Comparison of ENCODE assay signal across 8 mouse cellular contexts in the genomic region with DNA sequence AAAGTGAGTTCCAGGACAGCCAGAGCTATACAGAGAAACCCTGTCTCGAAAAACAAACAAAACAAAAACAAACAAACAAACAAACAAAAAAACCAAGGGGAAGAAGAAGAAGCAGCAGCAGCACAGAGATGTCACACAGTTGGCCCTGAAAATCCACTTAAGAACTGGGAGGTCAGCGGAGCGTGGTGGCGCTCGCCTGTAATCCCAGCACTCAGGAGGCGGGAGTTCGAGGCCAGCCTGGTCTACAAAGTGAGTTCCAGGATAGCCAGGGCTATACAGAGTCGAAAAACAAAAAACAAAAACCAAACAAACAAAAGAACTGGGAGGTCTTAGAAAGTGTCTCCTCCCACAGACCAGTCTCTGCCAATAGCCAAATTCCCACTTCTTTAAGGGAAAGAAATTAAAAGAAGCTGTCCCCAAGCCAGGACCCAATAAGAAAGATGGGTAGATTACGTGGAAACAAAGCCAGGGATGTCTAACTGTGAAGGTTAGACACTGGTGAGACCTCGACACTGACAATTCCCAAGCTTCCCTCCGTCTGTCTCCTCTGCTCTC. TPM values are rescaled to one million over a fixed set of nuclear protein-coding genes. Genes with fewer than 3 reads are reported as not detected.
DNase-seq lines count a peak whose midpoint lies in the region; ATAC-seq and TF ChIP-seq lines count a peak whose summit lies in the region.

No protein-coding gene starts in this region.

- no peaks in the 10 kb centered on the region for H3K36me3 ChIP-seq in heart, embryonic 15.5 days
- H3K36me3 ChIP-seq in hindbrain, postnatal 0 days (ENCODE audit: insufficient read depth, low read length) = no peaks in the 10 kb centered on the region
- H3K36me3 ChIP-seq in midbrain, embryonic 15.5 days (replicated peaks) = no peaks in the 10 kb centered on the region

- H3K27ac ChIP-seq in heart, embryonic 15.5 days = no peak overlapping the region
- peak overlapping the region; percentile 80 for H3K27ac ChIP-seq in hindbrain, postnatal 0 days
- H3K27ac ChIP-seq in midbrain, embryonic 15.5 days = peak overlapping the region; percentile 54

- no peaks in the 10 kb centered on the region for H3K9me3 ChIP-seq in heart, embryonic 15.5 days (replicated peaks)
- H3K9me3 ChIP-seq in hindbrain, postnatal 0 days (ENCODE audit: low read length) = no peaks in the 10 kb centered on the region
- H3K9me3 ChIP-seq in midbrain, embryonic 15.5 days = no peaks in the 10 kb centered on the region

- no peak for ATAC-seq in heart, embryonic 15.5 days (replicated peaks; ENCODE audit: insufficient number of reproducible peaks, insufficient read depth, low FRiP score, low read depth)
- ATAC-seq in hindbrain, postnatal 0 days = peak; percentile 1; the same call in 1 of the 2 replicates
- ATAC-seq in midbrain, embryonic 15.5 days (replicated peaks) = peak; percentile 55

- peak overlapping the region; percentile 56 for H3K4me3 ChIP-seq in heart, embryonic 15.5 days
- H3K4me3 ChIP-seq in hindbrain, postnatal 0 days (ENCODE audit: low read length) = peak overlapping the region; percentile 57
- H3K4me3 ChIP-seq in midbrain, embryonic 15.5 days = peak overlapping the region; percentile 81

- H3K27me3 ChIP-seq in heart, embryonic 15.5 days = no peaks in the 10 kb centered on the region
- H3K27me3 ChIP-seq in hindbrain, postnatal 0 days (ENCODE audit: insufficient read depth, low read length) = no peaks in the 10 kb centered on the region
- no peaks in the 10 kb centered on the region for H3K27me3 ChIP-seq in midbrain, embryonic 15.5 days (replicated peaks)

- H3K9ac ChIP-seq in heart, embryonic 15.5 days = peak overlapping the region; percentile 57
- H3K9ac ChIP-seq in hindbrain, postnatal 0 days (replicated peaks; ENCODE audit: low read length) = peak overlapping the region; percentile 68
- peak overlapping the region; percentile 77 for H3K9ac ChIP-seq in midbrain, embryonic 15.5 days

- H3K4me1 ChIP-seq in heart, embryonic 15.5 days (replicated peaks) = no peaks in the 10 kb centered on the region
- no peaks in the 10 kb centered on the region for H3K4me1 ChIP-seq in hindbrain, postnatal 0 days (ENCODE audit: insufficient read depth, low read length)
- peaks cover 14% of the 10 kb centered on the region; the same call in 1 of the 2 replicates for H3K4me1 ChIP-seq in midbrain, embryonic 15.5 days

- H3K4me2 ChIP-seq in heart, embryonic 15.5 days = peak overlapping the region; percentile 87
- peak overlapping the region; percentile 71 for H3K4me2 ChIP-seq in hindbrain, postnatal 0 days (ENCODE audit: low read depth, low read length)
- peak overlapping the region; percentile 91 for H3K4me2 ChIP-seq in midbrain, embryonic 15.5 days

- no peak for DNase-seq in heart, adult 8-10 months (ENCODE audit: low spot score)
- DNase-seq in brain, adult 2 months (ENCODE audit: low read depth, low spot score) = peak; percentile 11
- DNase-seq in hindbrain, postnatal 0 days (ENCODE audit: low spot score) = no peak
- DNase-seq in adrenal gland, postnatal 14 days = no peak
- DNase-seq in layer of hippocampus, adult 9-10 months (ENCODE audit: low spot score) = no peak
- DNase-seq in ovary, adult 18-20 months (ENCODE audit: low spot score) = no peak

- 60% methylated on average over 11 of the region's 11 CpGs for WGBS in heart, embryonic 15.5 days
- WGBS in hindbrain, postnatal 0 days = 57% methylated on average over 11 of the region's 11 CpGs
- 58% methylated on average over 11 of the region's 11 CpGs for WGBS in midbrain, embryonic 15.5 days

- TF ChIP-seq CTCF in hindbrain, postnatal 0 days (IDR thresholded peaks at IDR 0.05; ENCODE audit: low read depth) = no peak

RNA-seq across cellular contexts. Expression of gene Dhtkd1, which starts 0.7 kb away (rescaled TPM):
- 1.5 and 3.3 TPM in 2 replicates for polyA plus RNA-seq in heart, embryonic 15.5 days (2015; fragmentation: Nextera tagmentation; extraction: Ambion mirVana)
- total RNA-seq in heart, adult 8-10 months (2022) = 1 to 10 TPM; 3.7 to 9.4 (median 4.0) TPM
- 6.6 and 9.3 TPM in 2 replicates for total RNA-seq in hindbrain, postnatal 0 days (2014; rRNA removed)
- polyA plus RNA-seq in hindbrain, postnatal 0 days (2015; fragmentation: Nextera tagmentation; extraction: Ambion mirVana) = 3.7 and 4.9 TPM in 2 replicates
- polyA plus RNA-seq in midbrain, embryonic 15.5 days (2015; fragmentation: Nextera tagmentation; extraction: Ambion mirVana) = 7.4 and 8.4 TPM in 2 replicates
- total RNA-seq in adrenal gland, postnatal 14 days (2021) = 11.6 and 18.6 TPM in 2 replicates

RNA-seq across cellular contexts. Expression of gene Upf2, which starts 9.3 kb away (rescaled TPM):
- 5.4 and 6.4 TPM in 2 replicates for polyA plus RNA-seq in heart, embryonic 15.5 days (2015; fragmentation: Nextera tagmentation; extraction: Ambion mirVana)
- total RNA-seq in heart, adult 8-10 months (2022) = 10 to 100 TPM; 18.6 to 20.6 (median 19.1) TPM
- 3.5 and 6.2 TPM in 2 replicates for total RNA-seq in hindbrain, postnatal 0 days (2014; rRNA removed)
- 4.3 and 4.9 TPM in 2 replicates for polyA plus RNA-seq in hindbrain, postnatal 0 days (2015; fragmentation: Nextera tagmentation; extraction: Ambion mirVana)
- polyA plus RNA-seq in midbrain, embryonic 15.5 days (2015; fragmentation: Nextera tagmentation; extraction: Ambion mirVana) = 8.3 and 8.8 TPM in 2 replicates
- total RNA-seq in adrenal gland, postnatal 14 days (2021) = 24.4 and 25.5 TPM in 2 replicates

RNA-seq across cellular contexts. Expression of gene Sec61a2, which starts 46.7 kb away (rescaled TPM):
- 44.0 and 47.7 TPM in 2 replicates for polyA plus RNA-seq in heart, embryonic 15.5 days (2015; fragmentation: Nextera tagmentation; extraction: Ambion mirVana)
- total RNA-seq in heart, adult 8-10 months (2022) = 10 to 100 TPM; 11.9 to 14.3 (median 14.1) TPM
- total RNA-seq in hindbrain, postnatal 0 days (2014; rRNA removed) = 109 and 127 TPM in 2 replicates
- polyA plus RNA-seq in hindbrain, postnatal 0 days (2015; fragmentation: Nextera tagmentation; extraction: Ambion mirVana) = 104 and 105 TPM in 2 replicates
- polyA plus RNA-seq in midbrain, embryonic 15.5 days (2015; fragmentation: Nextera tagmentation; extraction: Ambion mirVana) = 110 and 114 TPM in 2 replicates
- total RNA-seq in adrenal gland, postnatal 14 days (2021) = 40.2 and 42.2 TPM in 2 replicates
